Comparison of ENCODE assay signal across 13 mouse cellular contexts in the genomic region with DNA sequence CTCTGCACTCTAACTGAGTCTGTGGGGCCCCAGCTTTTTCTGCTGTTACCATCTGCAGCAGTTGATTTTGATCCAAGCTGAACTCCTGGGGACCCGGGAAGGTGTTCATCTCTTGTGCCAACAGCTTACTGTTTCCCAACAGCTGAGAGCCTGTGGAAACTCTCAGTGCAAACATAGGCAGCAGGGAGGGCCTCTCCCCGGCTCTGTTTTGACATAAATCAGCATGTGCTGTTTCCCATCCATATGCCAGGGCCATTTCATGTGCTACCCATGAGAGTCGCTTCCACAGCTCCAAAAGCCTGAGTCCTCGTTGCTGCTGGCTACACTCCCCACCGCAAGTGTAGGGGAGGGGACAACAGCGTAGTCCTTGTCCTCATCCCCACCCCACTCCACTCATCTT. TPM values are rescaled to one million over a fixed set of nuclear protein-coding genes. Genes with fewer than 3 reads are reported as not detected.
A peak's percentile ranks its signal among the peaks of the same experiment; 100 is the strongest.
DNase-seq lines count a peak whose midpoint lies in the region; ATAC-seq lines count a peak whose summit lies in the region.
"Had no signal": no experiment of that assay in that cellular context is flagged by ENCODE, and none has a peak within 500 bp of the region (broad histone marks: within the 10 kb centered on the region; RNA-seq: fewer than 3 reads in every experiment).

No protein-coding gene starts in this region.

- no peaks in the 10 kb centered on the region for H3K9me3 ChIP-seq in midbrain, embryonic 11.5 days (ENCODE audit: control insufficient read depth, low read length)
- H3K9me3 ChIP-seq in midbrain, embryonic 16.5 days (replicated peaks; ENCODE audit: control insufficient read depth, low read length, poor library complexity, severe bottlenecking): no peaks in the 10 kb centered on the region
- H3K9me3 ChIP-seq in hindbrain, embryonic 13.5 days: no peaks in the 10 kb centered on the region
- H3K9me3 ChIP-seq in neural tube, embryonic 14.5 days (ENCODE audit: control insufficient read depth, low read length): no peaks in the 10 kb centered on the region; the same call in 1 of the 2 replicates
- H3K9me3 ChIP-seq: embryonic facial prominence, embryonic 15.5 days had no signal

- H3K9ac ChIP-seq in midbrain, embryonic 11.5 days (ENCODE audit: low read length): peak overlapping the region; percentile 9; the same call in 1 of the 2 replicates
- H3K9ac ChIP-seq in midbrain, embryonic 16.5 days (ENCODE audit: low read depth, low read length): no peak overlapping the region
- H3K9ac ChIP-seq in hindbrain, embryonic 13.5 days: peak overlapping the region; percentile 29; the same call in 1 of the 2 replicates
- no peak overlapping the region; the same call in 1 of the 2 replicates for H3K9ac ChIP-seq in neural tube, embryonic 14.5 days (replicated peaks; ENCODE audit: low read depth, low read length)
- H3K9ac ChIP-seq: embryonic facial prominence, embryonic 15.5 days had no signal

- WGBS in midbrain, embryonic 11.5 days: 80% methylated on average over 6 of the region's 6 CpGs
- WGBS in midbrain, embryonic 16.5 days: 47% methylated on average over 6 of the region's 6 CpGs
- 37% methylated on average over 6 of the region's 6 CpGs for WGBS in hindbrain, embryonic 13.5 days
- 19% methylated on average over 6 of the region's 6 CpGs for WGBS in neural tube, embryonic 14.5 days

- DNase-seq in cerebellum, adult 9-11 months: peak; percentile 42
- no peak for DNase-seq in cerebellum, adult 11 months
- DNase-seq in midbrain, embryonic 11.5 days (ENCODE audit: low spot score, missing footprints): no peak
- DNase-seq in lung, postnatal 14 days: no peak
- no peak for DNase-seq in spleen, postnatal 4 days (ENCODE audit: low spot score in 2 of 2)
- DNase-seq: kidney, adult 11 months; thymus, postnatal 14 days had no signal

- H3K27ac ChIP-seq in midbrain, embryonic 11.5 days (ENCODE audit: low read depth, low read length): peak overlapping the region; percentile 37; the same call in 1 of the 2 replicates
- no peak overlapping the region for H3K27ac ChIP-seq in midbrain, embryonic 16.5 days (ENCODE audit: low read length)
- H3K27ac ChIP-seq in hindbrain, embryonic 13.5 days: peak overlapping the region; percentile 85
- H3K27ac ChIP-seq in neural tube, embryonic 14.5 days (ENCODE audit: low read depth, low read length): peak overlapping the region; percentile 77
- H3K27ac ChIP-seq: embryonic facial prominence, embryonic 15.5 days; macrophage had no signal

- no peak for ATAC-seq in midbrain, embryonic 11.5 days (ENCODE audit: low FRiP score)
- no peak for ATAC-seq in midbrain, embryonic 16.5 days
- ATAC-seq in hindbrain, embryonic 13.5 days (ENCODE audit: low FRiP score): no peak
- peak; percentile 7; the same call in 1 of the 2 replicates for ATAC-seq in neural tube, embryonic 14.5 days (ENCODE audit: low read depth)

- no peaks in the 10 kb centered on the region for H3K27me3 ChIP-seq in midbrain, embryonic 11.5 days (ENCODE audit: control insufficient read depth, insufficient read depth, low read length)
- H3K27me3 ChIP-seq in midbrain, embryonic 16.5 days (ENCODE audit: control insufficient read depth, insufficient read depth, low read depth, low read length): no peaks in the 10 kb centered on the region
- no peaks in the 10 kb centered on the region for H3K27me3 ChIP-seq in hindbrain, embryonic 13.5 days
- no peaks in the 10 kb centered on the region for H3K27me3 ChIP-seq in neural tube, embryonic 14.5 days (ENCODE audit: control insufficient read depth, insufficient read depth, low read length)

- peaks cover 21% of the 10 kb centered on the region for H3K4me1 ChIP-seq in midbrain, embryonic 11.5 days (ENCODE audit: control insufficient read depth, insufficient read depth, low read length)
- peaks cover 20% of the 10 kb centered on the region for H3K4me1 ChIP-seq in midbrain, embryonic 16.5 days (ENCODE audit: control insufficient read depth, insufficient read depth, low read length)
- H3K4me1 ChIP-seq in hindbrain, embryonic 13.5 days (replicated peaks): peaks cover 62% of the 10 kb centered on the region
- peaks cover 46% of the 10 kb centered on the region for H3K4me1 ChIP-seq in neural tube, embryonic 14.5 days (ENCODE audit: control insufficient read depth, insufficient read depth, low read length)

- H3K4me3 ChIP-seq in midbrain, embryonic 11.5 days (ENCODE audit: low read depth, low read length): no peak overlapping the region
- no peak overlapping the region for H3K4me3 ChIP-seq in midbrain, embryonic 16.5 days (ENCODE audit: low read depth, low read length)
- H3K4me3 ChIP-seq in hindbrain, embryonic 13.5 days: no peak overlapping the region
- H3K4me3 ChIP-seq in neural tube, embryonic 14.5 days (ENCODE audit: low read depth, low read length): no peak overlapping the region
- H3K4me3 ChIP-seq: embryonic facial prominence, embryonic 15.5 days had no signal

- H3K36me3 ChIP-seq in midbrain, embryonic 11.5 days (ENCODE audit: control insufficient read depth, insufficient read depth, low read length): no peaks in the 10 kb centered on the region
- no peaks in the 10 kb centered on the region for H3K36me3 ChIP-seq in midbrain, embryonic 16.5 days (ENCODE audit: control insufficient read depth, insufficient read depth, low read length)
- H3K36me3 ChIP-seq in hindbrain, embryonic 13.5 days: no peaks in the 10 kb centered on the region
- no peaks in the 10 kb centered on the region for H3K36me3 ChIP-seq in neural tube, embryonic 14.5 days (ENCODE audit: control insufficient read depth, insufficient read depth, low read length)
- H3K36me3 ChIP-seq: embryonic facial prominence, embryonic 15.5 days; G1E had no signal

- no peak overlapping the region for H3K4me2 ChIP-seq in midbrain, embryonic 11.5 days
- no peak overlapping the region for H3K4me2 ChIP-seq in midbrain, embryonic 16.5 days (ENCODE audit: low read length)
- no peak overlapping the region for H3K4me2 ChIP-seq in hindbrain, embryonic 13.5 days
- no peak overlapping the region for H3K4me2 ChIP-seq in neural tube, embryonic 14.5 days (ENCODE audit: low read depth, low read length)
- H3K4me2 ChIP-seq: embryonic facial prominence, embryonic 15.5 days had no signal

RNA-seq across cellular contexts. Expression of a gene that starts 7.6 kb away (rescaled TPM):
- 167 and 179 TPM in 2 replicates for polyA plus RNA-seq in midbrain, embryonic 11.5 days (2014; fragmentation: Nextera tagmentation; extraction: Ambion mirVana)
- polyA plus RNA-seq in midbrain, embryonic 16.5 days (2015; fragmentation: Nextera tagmentation; extraction: Ambion mirVana): 176 and 181 TPM in 2 replicates
- polyA plus RNA-seq in hindbrain, embryonic 13.5 days (2015; fragmentation: Nextera tagmentation; extraction: Ambion mirVana): 265 and 280 TPM in 2 replicates
- polyA plus RNA-seq in neural tube, embryonic 14.5 days (2014; fragmentation: Nextera tagmentation; extraction: Ambion mirVana): 256 TPM in 2 replicates
- polyA plus RNA-seq: G1E, macrophage had no signal

Comparison
In these comparisons a context has a peak if more than half of its experiments do, and no peak if none do; other contexts are left out.
1. H3K9ac ChIP-seq: peak in midbrain, embryonic 11.5 days (single experiment) and hindbrain, embryonic 13.5 days (single experiment); none in midbrain, embryonic 16.5 days (single experiment) and neural tube, embryonic 14.5 days (single experiment).